Mouse (Mus musculus) intestine, embryonic 16.5 days (tissue): ENCODE data around the gene Gm9887. TPM values are rescaled to one million over a fixed set of nuclear protein-coding genes. Genes with fewer than 3 reads are reported as not detected.
A peak's percentile ranks its signal among the peaks of the same experiment; 100 is the strongest.

Experiments
- ATAC-seq: fragments of 200-750 bp; cut with Nextera tagmentation; 2 replicates; pipeline ENCODE4 v1.8.0; 2017; ENCODE audit warnings: moderate TSS enrichment, moderate library complexity
- H3K27ac ChIP-seq: fragments of 300-500 bp; sonication (generic); 2 replicates; pipeline ENCODE4 v1.5.1; 2014; ENCODE audit warnings: mild to moderate bottlenecking, low read length
- H3K27me3 ChIP-seq: fragments of 300-500 bp; sonication (generic); replicated peaks from 2 replicates; pipeline ENCODE4 v1.6.1; 2014; ENCODE audit warnings: low read length, control low read depth, mixed read lengths; ENCODE audit not compliant: control insufficient read depth, insufficient read depth
- H3K36me3 ChIP-seq: fragments of 300-500 bp; sonication (generic); 2 replicates; pipeline ENCODE4 v1.6.1; 2014; ENCODE audit warnings: low read length, control low read depth; ENCODE audit not compliant: control insufficient read depth, insufficient read depth
- H3K4me1 ChIP-seq: fragments of 300-500 bp; sonication (generic); 2 replicates; pipeline ENCODE4 v1.6.1; 2014; ENCODE audit warnings: low read length, control low read depth, mixed read lengths; ENCODE audit not compliant: control insufficient read depth, insufficient read depth
- H3K4me2 ChIP-seq: fragments of 300-500 bp; sonication (generic); 2 replicates; pipeline ENCODE4 v1.6.1; 2014; ENCODE audit warnings: low read depth, low read length, control low read depth
- H3K4me3 ChIP-seq: fragments of 300-500 bp; sonication (generic); 2 replicates; pipeline ENCODE4 v1.5.1; 2014; ENCODE audit warnings: mild to moderate bottlenecking, low read length
- H3K9ac ChIP-seq: fragments of 300-500 bp; sonication (generic); 2 replicates; pipeline ENCODE4 v1.6.1; 2014; ENCODE audit warnings: low read depth, low read length
- H3K9me3 ChIP-seq: fragments of 300-500 bp; sonication (generic); 2 replicates; pipeline ENCODE4 v1.6.1; 2016; ENCODE audit warnings: low read length, control low read depth; ENCODE audit not compliant: control insufficient read depth
- WGBS: fragments of 180-500 bp; shearing (Covaris S2); extraction: QIAGEN DNeasy Blood & Tissue Kit; methylation state at CpG from one replicate; pipeline ENCODE4 v1.1.7; 2014; 5-methylcytosine and 5-hydroxymethylcytosine counted together
- polyA plus RNA-seq: library from polyadenylated mRNA; unstranded; fragments of >200 nt; fragmentation: Nextera tagmentation; extraction: Ambion mirVana; gene quantifications from 2 replicates; pipeline ENCODE4 v1.2.1, GENCODE M21; 2015

The Gm9887 gene
- polyA plus RNA-seq, 1 experiment from 2014 or later: 1.0 TPM

DNA sequence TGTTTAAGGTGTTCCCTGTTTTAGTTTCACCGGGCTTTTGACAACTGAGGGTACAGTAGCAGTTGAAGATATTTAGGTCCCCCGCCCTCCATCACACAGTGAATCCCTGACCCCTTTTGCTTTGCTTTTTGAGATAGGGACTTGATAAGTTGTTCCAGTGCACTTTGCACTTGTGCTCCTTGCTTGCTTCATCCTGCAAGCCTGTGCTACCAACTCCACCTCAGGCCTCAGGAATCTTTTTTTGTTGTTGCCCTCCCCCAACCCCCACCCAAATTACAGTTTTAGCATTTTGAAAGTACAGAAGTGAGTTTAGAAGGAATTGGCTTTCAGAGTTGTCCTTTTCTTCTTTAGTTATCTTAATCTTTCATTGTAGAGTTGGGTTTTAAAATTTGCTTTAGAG, 3.9 kb upstream of the Gm9887 start:
- H3K27ac ChIP-seq: no peak overlapping the region
- H3K4me3 ChIP-seq: no peak overlapping the region
- H3K9me3 ChIP-seq: no peaks in the 10 kb centered on the region
- no peak for ATAC-seq
- H3K4me2 ChIP-seq: 0 out of 2 replicates have a peak overlapping the region, but pooled peaks have one; percentile 2
- WGBS: 72% methylated on average over 2 of the region's 2 CpGs
- no peaks in the 10 kb centered on the region for H3K36me3 ChIP-seq
- peaks cover 8% of the 10 kb centered on the region for H3K4me1 ChIP-seq
- no peak overlapping the region for H3K9ac ChIP-seq
- H3K27me3 ChIP-seq: no peaks in the 10 kb centered on the region

GRCm38 (mm10) chr12:69373850-69374766, 1.9 kb upstream of the Gm9887 start:
- H3K9me3 ChIP-seq: no peaks in the 10 kb centered on the region
- H3K4me3 ChIP-seq: peak overlapping the region; percentile 99
- no peak overlapping the region for H3K27ac ChIP-seq
- 30% methylated on average over 11 of the region's 11 CpGs for WGBS
- ATAC-seq: no peak
- H3K4me1 ChIP-seq: peaks cover 11% of the 10 kb centered on the region
- H3K4me2 ChIP-seq: peak overlapping the region; percentile 63
- peak overlapping the region; percentile 100 for H3K9ac ChIP-seq
- H3K27me3 ChIP-seq: no peaks in the 10 kb centered on the region
- H3K36me3 ChIP-seq: no peaks in the 10 kb centered on the region

DNA sequence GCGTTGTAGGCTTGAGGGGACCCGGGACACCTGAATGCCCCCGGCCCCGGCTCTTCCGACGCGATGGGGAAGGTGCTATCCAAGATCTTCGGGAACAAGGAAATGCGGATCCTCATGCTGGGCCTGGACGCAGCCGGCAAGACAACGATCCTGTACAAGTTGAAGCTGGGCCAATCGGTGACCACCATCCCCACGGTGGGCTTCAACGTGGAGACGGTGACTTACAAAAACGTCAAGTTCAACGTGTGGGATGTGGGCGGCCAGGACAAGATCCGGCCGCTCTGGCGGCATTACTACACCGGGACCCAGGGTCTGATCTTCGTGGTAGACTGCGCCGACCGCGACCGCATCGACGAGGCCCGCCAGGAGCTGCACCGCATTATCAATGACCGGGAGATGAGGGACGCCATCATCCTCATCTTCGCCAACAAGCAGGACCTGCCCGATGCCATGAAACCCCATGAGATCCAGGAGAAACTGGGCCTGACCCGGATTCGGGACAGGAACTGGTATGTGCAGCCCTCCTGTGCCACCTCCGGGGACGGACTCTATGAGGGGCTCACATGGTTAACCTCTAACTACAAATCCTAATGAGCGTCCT, 573 bp upstream of the Gm9887 start:
- H3K27me3 ChIP-seq: no peaks in the 10 kb centered on the region
- no peaks in the 10 kb centered on the region for H3K36me3 ChIP-seq
- H3K9me3 ChIP-seq: no peaks in the 10 kb centered on the region
- H3K27ac ChIP-seq: peak overlapping the region; percentile 98
- peak overlapping the region; percentile 99 for H3K4me3 ChIP-seq
- H3K4me1 ChIP-seq: peaks cover 11% of the 10 kb centered on the region
- 0 out of 2 replicates have a peak, but pooled peaks have one; percentile 7 for ATAC-seq
- 0% methylated on average over 42 of the region's 42 CpGs for WGBS
- peak overlapping the region; percentile 63 for H3K4me2 ChIP-seq
- peak overlapping the region; percentile 100 for H3K9ac ChIP-seq

- peaks cover 11% of the 10 kb centered on the region for H3K4me1 ChIP-seq
- H3K9ac ChIP-seq: peak overlapping the region; percentile 95
- peak; percentile 78 for ATAC-seq
- no peaks in the 10 kb centered on the region for H3K27me3 ChIP-seq
- H3K36me3 ChIP-seq: no peaks in the 10 kb centered on the region
- H3K4me2 ChIP-seq: peak overlapping the region; percentile 57
- H3K9me3 ChIP-seq: no peaks in the 10 kb centered on the region
- peak overlapping the region; percentile 99 for H3K4me3 ChIP-seq
- under 1% methylated on average over 15 of the region's 24 CpGs for WGBS
- peak overlapping the region; percentile 97 for H3K27ac ChIP-seq
These were observed 821 bp downstream of the Gm9887 start for GRCm38 (mm10) chr12:69371421-69371853.

DNA sequence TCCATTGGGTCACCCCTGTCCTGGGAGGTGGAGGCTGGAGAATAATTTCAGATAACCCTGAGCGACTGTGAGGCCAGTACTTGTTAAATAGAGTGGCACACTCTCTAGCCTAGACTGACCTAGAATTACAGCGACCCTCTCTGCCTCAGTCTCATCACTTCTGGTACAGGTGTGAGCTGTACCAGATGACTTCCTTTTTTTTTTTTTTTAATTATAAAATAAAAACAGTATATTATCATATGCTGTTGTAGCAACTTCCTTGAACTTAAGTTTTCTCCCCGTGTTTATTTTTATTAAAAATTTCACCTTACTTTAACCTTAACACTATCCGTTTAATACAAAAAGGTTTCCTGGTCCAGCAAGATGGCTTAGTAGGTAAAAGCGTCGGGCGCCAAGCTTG, 1.3 kb downstream of the Gm9887 start:
- Histone ChIP-seq H3K4me1 (peaks cover 11% of the 10 kb centered on the region), H3K4me3 (peak overlapping the region; percentile 99), H3K27ac (peak overlapping the region; percentile 97), H3K9me3 (no peaks in the 10 kb centered on the region), H3K4me2 (peak overlapping the region; percentile 57), H3K27me3 (no peaks in the 10 kb centered on the region), H3K36me3 (no peaks in the 10 kb centered on the region), H3K9ac (peak overlapping the region; percentile 95)
- no peak for ATAC-seq
- 14% methylated on average over 7 of the region's 7 CpGs for WGBS

GRCm38 (mm10) chr12:69367557-69367956, 4.7 kb downstream of the Gm9887 start:
- Histone ChIP-seq H3K27ac (peak overlapping the region; percentile 35; the same call in 1 of the 2 replicates), H3K4me1 (peaks cover 10% of the 10 kb centered on the region), H3K36me3 (no peaks in the 10 kb centered on the region), H3K27me3 (no peaks in the 10 kb centered on the region), H3K9ac (no peak overlapping the region), H3K4me3 (no peak overlapping the region), H3K9me3 (no peaks in the 10 kb centered on the region), H3K4me2 (no peak overlapping the region)
- 38% methylated on average over 2 of the region's 2 CpGs for WGBS
- ATAC-seq: peak; percentile 5; the same call in 1 of the 2 replicates

- no peaks in the 10 kb centered on the region for H3K27me3 ChIP-seq
- no peak overlapping the region for H3K27ac ChIP-seq
- no peak overlapping the region for H3K4me3 ChIP-seq
- H3K4me1 ChIP-seq: peaks cover 13% of the 10 kb centered on the region
- no peak overlapping the region for H3K9ac ChIP-seq
- ATAC-seq: no peak
- no peaks in the 10 kb centered on the region for H3K36me3 ChIP-seq
- no peaks in the 10 kb centered on the region for H3K9me3 ChIP-seq
- no peak overlapping the region for H3K4me2 ChIP-seq
These were observed 5.8 kb downstream of the Gm9887 start for GRCm38 (mm10) chr12:69366424-69366823.

- Histone ChIP-seq H3K27me3 (no peaks in the 10 kb centered on the region), H3K36me3 (no peaks in the 10 kb centered on the region), H3K4me1 (peaks cover 11% of the 10 kb centered on the region), H3K9me3 (no peaks in the 10 kb centered on the region), H3K4me3 (no peak overlapping the region), H3K27ac (no peak overlapping the region), H3K9ac (no peak overlapping the region), H3K4me2 (no peak overlapping the region)
- ATAC-seq: no peak
- 82% methylated on average over 7 of the region's 7 CpGs for WGBS
These were observed 6.5 kb downstream of the Gm9887 start for GRCm38 (mm10) chr12:69365757-69366156.

DNA sequence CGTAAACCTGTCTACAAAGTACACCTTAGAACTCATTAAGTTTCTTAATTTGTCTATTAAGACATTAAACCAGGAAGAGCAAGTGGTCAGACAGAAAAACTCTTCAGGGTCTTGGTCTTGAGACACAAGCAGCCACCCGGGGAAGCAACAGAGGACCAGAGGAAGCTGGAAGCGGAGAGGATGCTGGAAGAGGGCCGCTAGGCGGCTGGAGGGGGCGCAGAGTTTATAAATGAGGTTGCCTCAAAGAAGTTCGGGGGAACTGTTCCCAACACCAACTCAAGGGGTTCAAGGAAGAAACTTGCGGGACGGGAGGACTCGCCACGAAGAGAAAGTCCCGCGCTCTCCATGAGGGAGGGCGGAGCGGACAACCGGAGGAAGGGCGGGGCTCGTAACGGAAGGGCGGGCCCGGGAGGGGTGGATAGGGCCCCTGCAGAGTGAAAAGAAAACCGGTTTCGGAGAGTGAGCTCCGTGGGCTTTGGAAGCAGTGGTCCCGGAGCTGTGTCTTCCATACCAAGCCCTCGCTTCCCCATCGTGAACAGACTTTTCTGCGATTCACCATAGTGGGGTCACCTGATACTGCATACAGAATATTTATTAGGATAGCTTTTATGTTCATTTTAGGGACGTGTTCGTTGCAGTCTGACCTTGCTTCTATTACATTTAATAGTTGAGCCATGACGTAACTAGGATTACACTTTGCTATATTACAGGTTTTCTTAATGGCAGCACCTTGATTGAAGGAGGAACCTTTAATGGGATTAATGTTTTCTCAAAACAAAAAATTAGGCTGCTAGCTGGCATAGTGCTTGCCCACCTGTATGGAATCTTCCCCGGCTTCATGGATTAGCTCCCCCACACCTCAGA, 8.1 kb downstream of the Gm9887 start:
- no peaks in the 10 kb centered on the region for H3K9me3 ChIP-seq
- peak; percentile 60 for ATAC-seq
- peak overlapping the region; percentile 73 for H3K9ac ChIP-seq
- H3K36me3 ChIP-seq: no peaks in the 10 kb centered on the region
- peak overlapping the region; percentile 80 for H3K27ac ChIP-seq
- WGBS: 3% methylated on average over 31 of the region's 32 CpGs
- H3K27me3 ChIP-seq: no peaks in the 10 kb centered on the region
- peaks cover 10% of the 10 kb centered on the region for H3K4me1 ChIP-seq
- H3K4me3 ChIP-seq: peak overlapping the region; percentile 62
- H3K4me2 ChIP-seq: peak overlapping the region; percentile 69
